Comparison of ENCODE assay signal across 15 mouse cellular contexts in the genomic region with DNA sequence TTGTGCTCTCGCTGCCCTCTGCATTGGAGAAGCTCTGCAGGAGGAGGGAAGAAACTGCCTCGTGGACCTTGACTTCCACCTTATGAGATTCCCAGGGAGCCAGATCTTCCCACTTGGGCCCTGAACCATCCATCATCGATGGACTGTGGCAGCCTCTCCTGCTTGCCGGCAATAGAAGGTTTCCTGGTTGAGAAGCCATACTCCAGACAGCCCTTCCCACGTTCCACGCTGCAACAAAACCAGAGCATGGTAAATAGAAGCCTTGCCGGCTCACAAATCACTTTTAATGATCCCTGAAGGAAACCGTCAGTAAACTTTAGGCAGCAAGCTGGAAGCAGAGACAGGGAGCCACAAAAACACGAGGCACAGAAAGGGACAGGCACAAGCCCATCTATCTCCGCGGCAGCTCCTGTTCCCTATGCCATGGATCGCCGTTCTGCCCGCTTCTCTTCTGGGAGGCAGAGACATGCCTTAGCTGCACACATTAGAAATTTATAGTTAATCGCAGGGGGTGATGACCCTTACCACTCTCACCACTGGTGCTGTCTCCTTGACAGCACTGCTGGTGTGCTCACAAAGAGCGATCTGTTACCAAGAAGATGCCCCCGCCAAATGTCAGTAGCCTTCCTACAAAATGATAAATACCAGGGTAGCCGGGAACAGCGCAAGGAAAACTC. TPM values are rescaled to one million over a fixed set of nuclear protein-coding genes. Genes with fewer than 3 reads are reported as not detected.
DNase-seq lines count a peak whose midpoint lies in the region; ATAC-seq lines count a peak whose summit lies in the region.
"Had no signal": no experiment of that assay in that cellular context is flagged by ENCODE, and none has a peak within 500 bp of the region (broad histone marks: within the 10 kb centered on the region; RNA-seq: fewer than 3 reads in every experiment).

No protein-coding gene starts in this region.

- peak; percentile 41; the same call in 1 of the 2 replicates for ATAC-seq in neural tube, embryonic 15.5 days (ENCODE audit: low FRiP score)
- ATAC-seq: activated CD4-positive, CD25-positive, alpha-beta regulatory T cell, adult 4 months; midbrain, embryonic 16.5 days had no signal

- no peak overlapping the region for H3K9ac ChIP-seq in neural tube, embryonic 15.5 days (replicated peaks)
- H3K9ac ChIP-seq: embryonic facial prominence, embryonic 15.5 days; lung, embryonic 14.5 days had no signal

- no peaks in the 10 kb centered on the region for H3K36me3 ChIP-seq in limb, embryonic 10.5 days
- H3K36me3 ChIP-seq in neural tube, embryonic 15.5 days = no peaks in the 10 kb centered on the region
- H3K36me3 ChIP-seq: embryonic facial prominence, embryonic 15.5 days had no signal

- no peaks in the 10 kb centered on the region for H3K9me3 ChIP-seq in limb, embryonic 10.5 days (replicated peaks)
- H3K9me3 ChIP-seq in neural tube, embryonic 15.5 days (replicated peaks) = no peaks in the 10 kb centered on the region

- no peak overlapping the region for H3K27ac ChIP-seq in limb, embryonic 10.5 days
- 0 out of 2 replicates have a peak overlapping the region, but pooled peaks have one; percentile 19 for H3K27ac ChIP-seq in neural tube, embryonic 15.5 days (replicated peaks)
- H3K27ac ChIP-seq: embryonic facial prominence, embryonic 15.5 days had no signal

- 61% methylated on average over 19 of the region's 19 CpGs for WGBS in limb, embryonic 10.5 days
- WGBS in neural tube, embryonic 15.5 days = 27% methylated on average over 19 of the region's 19 CpGs

- no peaks in the 10 kb centered on the region for H3K27me3 ChIP-seq in limb, embryonic 10.5 days (ENCODE audit: low read depth, poor library complexity, severe bottlenecking)
- H3K27me3 ChIP-seq in neural tube, embryonic 15.5 days (replicated peaks) = no peaks in the 10 kb centered on the region
- H3K27me3 ChIP-seq: embryonic facial prominence, embryonic 15.5 days had no signal

- DNase-seq in heart, adult 11 months = peak; percentile 80
- no peak for DNase-seq in heart, postnatal 4 days
- peak; percentile 15 for DNase-seq in kidney, postnatal 10 days
- DNase-seq in kidney, adult 9 months = no peak
- DNase-seq in limb, embryonic 10.5 days (ENCODE audit: low spot score) = peak; percentile 30
- no peak for DNase-seq in adipocyte (ENCODE audit: low spot score)
- DNase-seq in retina, postnatal 1 day = no peak
- DNase-seq: gastrocnemius, postnatal 36 days; lung, embryonic 14.5 days; thymus, postnatal 4 days had no signal

- H3K4me2 ChIP-seq in neural tube, embryonic 15.5 days = peak overlapping the region; percentile 48
- H3K4me2 ChIP-seq: embryonic facial prominence, embryonic 15.5 days; heart, embryonic 11.5 days; lung, embryonic 14.5 days had no signal

- no peak overlapping the region for H3K4me3 ChIP-seq in limb, embryonic 10.5 days
- no peak overlapping the region for H3K4me3 ChIP-seq in neural tube, embryonic 15.5 days (replicated peaks)
- H3K4me3 ChIP-seq: embryonic facial prominence, embryonic 15.5 days had no signal

- peaks cover 18% of the 10 kb centered on the region for H3K4me1 ChIP-seq in limb, embryonic 10.5 days
- H3K4me1 ChIP-seq in neural tube, embryonic 15.5 days = peaks cover 15% of the 10 kb centered on the region
- H3K4me1 ChIP-seq: embryonic facial prominence, embryonic 15.5 days had no signal

RNA-seq across cellular contexts. Expression of a gene that starts 18.3 kb away (rescaled TPM):
- 100 to 1,000 TPM; 391 to 402 TPM for total RNA-seq in heart, postnatal 4 days (2021)
- polyA plus RNA-seq in limb, embryonic 10.5 days (2016; fragmentation: Nextera tagmentation; extraction: Ambion mirVana) = 107 and 114 TPM in 2 replicates
- polyA plus RNA-seq in neural tube, embryonic 15.5 days (2015; fragmentation: Nextera tagmentation; extraction: Ambion mirVana) = 104 and 120 TPM in 2 replicates

Comparison
In these comparisons a context has a peak if more than half of its experiments do, and no peak if none do; other contexts are left out.
1. DNase-seq: peak in heart, adult 11 months (single experiment), kidney, postnatal 10 days (single experiment) and limb, embryonic 10.5 days (single experiment); none in heart, postnatal 4 days (single experiment), kidney, adult 9 months (single experiment), adipocyte (single experiment) and retina, postnatal 1 day (single experiment).